Mouse (Mus musculus) limb, embryonic 14.5 days (tissue): ENCODE measurements at regions not wholly inside any gene's neighbourhood (a gene's known extent, or its start where the extent isn't known, plus 50 kb on each side); places are given as distances from the start of the nearest gene placed in this dataset.
A peak's percentile ranks its signal among the peaks of the same experiment; 100 is the strongest.

Experiments
- ATAC-seq: fragments of 200-750 bp; cut with Nextera tagmentation; 2 replicates; pipeline ENCODE4 v1.8.0; 2017; ENCODE audit warnings: low read depth, moderate number of reproducible peaks, moderate TSS enrichment; ENCODE audit not compliant: low FRiP score
- DNase-seq: peaks from one replicate; pipeline ENCODE4 v3.0.0-alpha.2; 2015; ENCODE audit warnings: low spot score
- H3K27ac ChIP-seq: fragments of 300-500 bp; sonication (generic); replicated peaks from 2 replicates; pipeline ENCODE4 v1.5.1; 2014; ENCODE audit warnings: low read depth, mild to moderate bottlenecking, low read length, moderate library complexity, mixed read lengths
- H3K27me3 ChIP-seq: fragments of 300-500 bp; sonication (generic); 2 replicates; pipeline ENCODE4 v1.6.1; 2014; ENCODE audit warnings: low read length, mixed read lengths; ENCODE audit not compliant: control insufficient read depth, insufficient read depth
- H3K36me3 ChIP-seq: fragments of 300-500 bp; sonication (generic); 2 replicates; pipeline ENCODE4 v1.6.1; 2014; ENCODE audit warnings: mild to moderate bottlenecking, low read length, moderate library complexity, mixed read lengths; ENCODE audit not compliant: control insufficient read depth, insufficient read depth
- H3K4me1 ChIP-seq: fragments of 300-500 bp; sonication (generic); 2 replicates; pipeline ENCODE4 v1.6.1; 2014; ENCODE audit warnings: antibody characterized with exemption, low read length, mixed read lengths; ENCODE audit not compliant: control insufficient read depth, insufficient read depth
- H3K4me2 ChIP-seq: fragments of 300-500 bp; sonication (generic); replicated peaks from 2 replicates; pipeline ENCODE4 v1.6.1; 2014; ENCODE audit warnings: low read depth, mild to moderate bottlenecking, low read length, moderate library complexity; ENCODE audit not compliant: severe bottlenecking
- H3K4me3 ChIP-seq: fragments of 300-500 bp; sonication (generic); replicated peaks from 2 replicates; pipeline ENCODE4 v1.5.1; 2014; ENCODE audit warnings: low read length
- H3K9ac ChIP-seq: fragments of 300-500 bp; sonication (generic); 2 replicates; pipeline ENCODE4 v1.6.1; 2014; ENCODE audit warnings: mild to moderate bottlenecking, low read depth, low read length, moderate library complexity; ENCODE audit not compliant: severe bottlenecking
- H3K9me3 ChIP-seq: fragments of 300-500 bp; sonication (generic); 2 replicates; pipeline ENCODE4 v1.6.1; 2016; ENCODE audit warnings: low read length; ENCODE audit not compliant: control insufficient read depth
- POLR2A ChIP-seq: fragments of 200-500 bp; IDR thresholded peaks from 2 replicates; pipeline ENCODE4 v1.8.0; 2012; ENCODE audit warnings: inconsistent platforms, mild to moderate bottlenecking, moderate library complexity, borderline replicate concordance; ENCODE audit not compliant: insufficient read depth, insufficient read length; ENCODE audit errors: extremely low read depth
- WGBS: fragments of 180-500 bp; shearing (Covaris S2); extraction: QIAGEN DNeasy Blood & Tissue Kit; methylation state at CpG from one replicate; pipeline ENCODE4 v1.1.7; 2014; 5-methylcytosine and 5-hydroxymethylcytosine counted together

GRCm38 (mm10) chr13:101967466-101967865 lies 199.4 kb upstream of the Pik3r1 start:
- Histone ChIP-seq H3K27me3 (no peaks in the 10 kb centered on the region), H3K4me2 (no peak overlapping the region), H3K4me1 (peaks cover 8% of the 10 kb centered on the region), H3K27ac (no peak overlapping the region), H3K9ac (no peak overlapping the region), H3K36me3 (no peaks in the 10 kb centered on the region), H3K4me3 (no peak overlapping the region), H3K9me3 (no peaks in the 10 kb centered on the region)
- DNase-seq: no peak
- WGBS: 47% methylated on average over 4 of the region's 4 CpGs
- 0 out of 2 replicates have a peak, but pooled peaks have one; percentile 6 for ATAC-seq
- no peak for TF ChIP-seq POLR2A

DNA sequence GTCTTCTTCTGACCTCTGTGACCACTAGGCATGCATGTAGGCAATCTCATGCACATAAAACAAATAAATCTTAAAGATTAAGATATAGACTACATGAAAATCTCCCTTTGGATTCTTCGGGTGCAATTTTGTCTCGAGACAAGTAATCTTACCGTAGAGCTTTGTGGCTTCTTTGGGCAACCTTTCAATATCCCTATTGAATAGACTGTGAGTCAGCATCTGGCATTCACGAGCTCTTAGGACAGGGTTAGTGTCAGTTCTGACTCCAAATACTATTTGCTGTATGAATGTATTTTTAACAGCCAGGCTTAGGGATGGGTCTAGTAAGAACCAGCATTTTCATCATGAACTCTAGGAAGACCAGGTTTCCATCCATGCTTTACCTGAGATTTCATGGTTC lies 208.7 kb upstream of the Pik3r1 start:
- H3K4me2 ChIP-seq: no peak overlapping the region
- H3K36me3 ChIP-seq: no peaks in the 10 kb centered on the region
- no peak for ATAC-seq
- WGBS: 92% methylated on average over 4 of the region's 4 CpGs
- H3K4me3 ChIP-seq: no peak overlapping the region
- H3K9me3 ChIP-seq: no peaks in the 10 kb centered on the region
- no peak overlapping the region for H3K9ac ChIP-seq
- no peak for DNase-seq
- TF ChIP-seq POLR2A: no peak
- no peaks in the 10 kb centered on the region for H3K27me3 ChIP-seq
- H3K27ac ChIP-seq: no peak overlapping the region
- H3K4me1 ChIP-seq: no peaks in the 10 kb centered on the region

DNA sequence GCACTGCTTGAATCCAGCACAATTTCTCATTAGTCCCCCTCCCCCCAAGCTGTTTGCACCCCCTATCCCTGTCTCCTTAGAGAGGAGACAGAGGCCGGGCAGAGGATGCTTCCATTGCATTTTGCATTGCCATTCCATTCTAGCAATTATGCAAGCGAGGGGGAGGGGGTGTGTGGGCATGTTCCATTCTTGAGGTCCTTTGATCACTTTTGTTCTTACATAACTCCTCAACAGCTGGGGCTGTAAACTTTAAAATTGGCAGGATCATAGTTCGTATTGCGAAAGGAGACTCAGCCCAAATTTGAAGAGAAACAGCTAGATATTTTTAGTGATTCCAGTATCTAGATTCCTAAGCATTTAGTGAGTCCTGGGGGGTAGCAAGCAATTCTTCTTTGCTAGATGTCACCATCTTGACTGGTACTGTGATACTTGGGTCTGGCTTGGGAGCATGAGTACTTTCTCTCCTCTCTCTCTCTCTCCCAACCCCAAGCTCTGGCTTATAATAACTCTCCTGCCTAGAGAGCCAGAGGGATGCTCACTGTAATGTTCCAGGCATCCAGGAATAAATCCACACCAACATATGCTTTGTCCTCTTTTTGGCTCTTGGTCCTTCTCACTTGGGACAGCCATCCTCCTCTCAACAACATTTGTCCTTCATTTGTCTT lies 212.3 kb upstream of the Pik3r1 start:
- H3K36me3 ChIP-seq: no peaks in the 10 kb centered on the region
- H3K4me2 ChIP-seq: no peak overlapping the region
- 48% methylated on average over 4 of the region's 4 CpGs for WGBS
- no peak overlapping the region for H3K4me3 ChIP-seq
- no peak for DNase-seq
- ATAC-seq: no peak
- no peaks in the 10 kb centered on the region for H3K27me3 ChIP-seq
- H3K27ac ChIP-seq: no peak overlapping the region
- no peak for TF ChIP-seq POLR2A
- no peak overlapping the region for H3K9ac ChIP-seq
- H3K4me1 ChIP-seq: no peaks in the 10 kb centered on the region
- H3K9me3 ChIP-seq: 0 out of 2 replicates have a peak, but pooled peaks cover 4% of the 10 kb centered on the region

DNA sequence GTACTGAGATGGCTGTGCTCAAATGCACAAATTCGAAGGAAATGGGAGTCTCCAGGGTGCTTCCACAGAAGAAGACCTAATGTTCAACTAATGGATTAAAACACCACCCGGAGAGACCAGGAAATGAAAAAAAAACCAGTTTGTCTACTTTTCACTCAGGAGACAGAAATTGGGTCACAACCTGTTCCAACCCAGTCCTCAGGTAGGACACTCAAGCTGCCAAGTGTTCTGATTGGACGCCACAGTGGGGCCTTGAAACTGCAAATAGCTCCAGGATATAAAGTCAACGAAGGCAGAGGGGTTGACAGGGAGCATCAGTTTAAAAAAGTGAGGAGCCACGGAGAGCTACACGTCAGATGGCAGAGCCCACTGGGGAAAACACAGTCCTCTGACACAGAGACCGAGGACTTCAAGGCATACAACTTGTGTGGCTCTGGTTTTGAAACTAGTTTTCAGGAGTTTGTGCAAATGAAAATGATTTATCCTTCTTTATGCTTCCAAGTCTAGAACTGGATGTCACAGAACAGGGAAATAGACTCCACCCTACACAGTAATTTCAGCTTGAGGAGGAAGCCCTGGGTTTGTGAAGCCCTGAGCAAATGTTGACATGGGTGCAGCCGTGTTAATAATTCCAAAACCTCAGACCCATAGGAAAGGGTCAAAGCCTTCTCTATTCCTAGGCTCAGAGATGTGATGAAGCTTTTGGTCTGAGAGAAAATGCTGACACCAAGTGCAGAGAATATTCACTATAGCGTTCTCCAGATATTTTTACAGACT lies 220.8 kb upstream of the Pik3r1 start:
- ATAC-seq (no peak), DNase-seq (no peak)
- 81% methylated on average over 9 of the region's 9 CpGs for WGBS
- Histone ChIP-seq H3K9ac (no peak overlapping the region), H3K4me3 (no peak overlapping the region), H3K9me3 (no peaks in the 10 kb centered on the region), H3K4me1 (no peaks in the 10 kb centered on the region), H3K27me3 (no peaks in the 10 kb centered on the region), H3K4me2 (no peak overlapping the region), H3K27ac (no peak overlapping the region), H3K36me3 (no peaks in the 10 kb centered on the region)
- no peak for TF ChIP-seq POLR2A

DNA sequence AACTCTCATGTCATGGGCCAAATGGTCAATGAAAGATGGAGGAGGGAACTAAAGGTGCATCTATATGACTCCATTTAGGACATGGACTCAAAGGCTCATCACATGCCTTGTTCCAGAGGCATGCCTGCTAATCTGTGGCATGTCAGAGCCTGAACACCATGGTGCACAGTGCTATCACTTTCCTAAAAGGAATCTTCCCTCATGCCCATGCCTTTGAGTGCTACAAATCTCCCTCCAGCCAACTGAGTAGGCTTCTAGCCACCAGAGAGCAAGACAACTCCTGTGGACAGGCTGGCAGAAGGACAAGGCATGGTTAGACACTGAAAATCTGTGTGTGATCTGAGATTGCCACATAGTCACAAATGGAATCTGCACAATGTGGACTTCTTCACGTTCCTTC lies 223.7 kb upstream of the Pik3r1 start:
- no peak overlapping the region for H3K4me2 ChIP-seq
- no peak for TF ChIP-seq POLR2A
- DNase-seq (no peak), ATAC-seq (no peak)
- no peak overlapping the region for H3K27ac ChIP-seq
- H3K9ac ChIP-seq: no peak overlapping the region
- H3K36me3 ChIP-seq: no peaks in the 10 kb centered on the region
- H3K4me3 ChIP-seq: no peak overlapping the region
- H3K9me3 ChIP-seq: no peaks in the 10 kb centered on the region
- 74% methylated on average over 1 of the region's 1 CpGs for whole genome bisulfite sequencing
- no peaks in the 10 kb centered on the region for H3K27me3 ChIP-seq
- no peaks in the 10 kb centered on the region for H3K4me1 ChIP-seq

DNA sequence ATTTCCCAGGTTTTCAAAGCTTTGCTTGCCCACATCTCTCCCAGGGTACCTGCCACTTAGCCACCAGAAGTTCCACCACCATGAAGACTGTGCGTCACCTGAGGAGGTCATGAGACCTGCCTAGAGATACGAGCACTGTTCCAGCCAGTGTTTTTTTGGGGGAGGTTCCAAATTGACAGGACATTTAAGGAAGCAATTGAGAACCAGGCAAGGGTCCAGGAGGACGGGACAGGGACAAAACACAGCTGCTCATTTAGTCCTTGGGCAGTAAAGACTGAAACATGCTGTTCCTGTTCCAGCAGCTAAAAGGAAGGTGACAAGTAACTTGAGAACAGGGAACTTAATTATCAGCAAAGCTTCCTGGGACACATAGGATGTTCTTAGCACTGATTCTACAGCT lies 226.8 kb upstream of the Pik3r1 start:
- Histone ChIP-seq H3K9me3 (no peaks in the 10 kb centered on the region), H3K4me1 (no peaks in the 10 kb centered on the region), H3K27ac (no peak overlapping the region), H3K4me2 (no peak overlapping the region), H3K27me3 (no peaks in the 10 kb centered on the region), H3K9ac (no peak overlapping the region), H3K36me3 (no peaks in the 10 kb centered on the region), H3K4me3 (no peak overlapping the region)
- WGBS: 35% methylated on average over 3 of the region's 3 CpGs
- ATAC-seq (no peak), DNase-seq (no peak)
- no peak for TF ChIP-seq POLR2A
